Mouse (Mus musculus): Measurements from ENCODE around the gene Mgmt.

- TF ChIP-seq EP300 (IDR thresholded peaks at IDR 0.05; ENCODE audit: low read depth): no peak
- TF ChIP-seq CTCF (IDR thresholded peaks at IDR 0.05; ENCODE audit: low read depth): no peak
Observed at GRCm38 (mm10) chr7:137010451-137010850, 116.0 kb downstream of the Mgmt start.

All from heart, postnatal 0 days (tissue).